Mouse (Mus musculus): ENCODE data around the gene Neurl1a.

DNA sequence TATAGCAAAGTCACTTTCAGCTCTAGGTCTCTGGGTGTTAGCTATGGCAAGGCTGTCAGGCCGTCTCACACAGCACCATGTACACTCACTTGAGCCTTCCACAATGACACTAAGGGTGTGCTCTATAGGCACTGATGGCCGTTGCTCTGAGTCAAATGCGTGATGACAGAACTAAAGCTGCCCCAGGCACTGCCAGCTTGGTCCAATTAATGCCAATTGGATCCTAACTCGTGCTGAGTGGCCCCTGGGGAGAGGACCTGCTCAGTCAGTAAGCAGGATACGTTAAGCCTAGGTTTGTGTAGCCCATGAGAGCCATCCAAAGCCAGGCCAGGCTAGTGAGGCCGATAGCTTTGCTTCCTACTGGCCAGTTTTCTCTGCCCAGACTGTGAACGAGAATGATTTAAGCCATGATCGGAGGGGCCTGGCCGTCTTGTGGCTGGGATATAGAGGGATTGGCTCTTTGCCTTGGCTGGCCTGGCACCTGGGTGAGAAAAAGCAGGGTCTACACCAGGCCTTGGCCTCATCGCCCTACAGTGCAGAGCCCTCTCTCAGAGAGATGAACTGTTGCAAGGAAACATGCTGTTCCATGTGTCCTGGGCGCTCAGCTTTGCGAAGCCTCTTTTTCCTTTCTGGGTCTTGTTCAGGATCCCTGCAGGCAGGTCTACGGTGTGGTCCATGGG is 20.2 kb downstream of the Neurl1a start:
- TF ChIP-seq CTCF (IDR thresholded peaks at IDR 0.05; ENCODE audit: control insufficient read depth, insufficient read depth, insufficient read length) = no peak
- TF ChIP-seq CEBPB (IDR thresholded peaks at IDR 0.05; ENCODE audit: low read depth) = no peak
- TF ChIP-seq USF1 (IDR thresholded peaks at IDR 0.05; ENCODE audit: low read depth) = no peak
- TF ChIP-seq MAX (IDR thresholded peaks at IDR 0.05) = no peak
- no peak for TF ChIP-seq FOSL1 (IDR thresholded peaks at IDR 0.05; ENCODE audit: insufficient read depth, low read length, poor library complexity, severe bottlenecking)
- no peak for TF ChIP-seq MYOD1 (IDR thresholded peaks at IDR 0.05; ENCODE audit: control insufficient read depth, insufficient read length, low read depth)

All from C2C12 (cell line).